Mouse (Mus musculus) lung, postnatal 25 days (tissue): ENCODE data around the gene Olfr1469.
"Not testable (repeated sequence)": the region's sequence is repeated elsewhere in the genome, so short reads cannot be mapped to it uniquely, and the experiment has no call there.

Experiments used
- DNase-seq: peaks from one replicate; pipeline ENCODE4 v3.0.0; 2022; ENCODE audit warnings: low spot score

Olfr1469 gene

GRCm38 (mm10) chr19:13407549-13407948 is at the start of gene Olfr1469:
Olfr1469 (plus strand) TSS chr19:13407849.
- DNase-seq, result no peak

DNA sequence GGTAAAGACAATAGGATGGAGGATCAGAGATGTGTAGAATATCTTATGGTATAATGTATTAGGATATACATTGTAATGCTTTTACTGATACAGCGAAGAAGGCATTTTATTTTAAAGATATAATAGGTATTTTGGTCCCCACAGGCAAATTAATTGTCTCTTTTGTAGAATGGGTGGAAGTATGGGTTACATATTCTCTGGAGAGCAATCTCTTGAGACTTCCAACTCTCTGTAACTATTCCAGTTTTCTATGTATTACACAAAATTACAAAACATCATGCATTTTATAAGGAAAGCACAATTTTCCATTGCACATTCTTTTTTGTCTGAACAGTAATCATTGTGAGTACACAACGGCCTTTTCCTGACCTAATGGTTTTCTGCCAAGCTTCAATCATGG is 45.7 kb upstream of the Olfr1469 start, which contains the start of gene Olfr1467:
Gene Olfr1467 (plus strand): TSS at position 301 of the 400 bp plus-strand sequence.
- DNase-seq, result no peak

DNA sequence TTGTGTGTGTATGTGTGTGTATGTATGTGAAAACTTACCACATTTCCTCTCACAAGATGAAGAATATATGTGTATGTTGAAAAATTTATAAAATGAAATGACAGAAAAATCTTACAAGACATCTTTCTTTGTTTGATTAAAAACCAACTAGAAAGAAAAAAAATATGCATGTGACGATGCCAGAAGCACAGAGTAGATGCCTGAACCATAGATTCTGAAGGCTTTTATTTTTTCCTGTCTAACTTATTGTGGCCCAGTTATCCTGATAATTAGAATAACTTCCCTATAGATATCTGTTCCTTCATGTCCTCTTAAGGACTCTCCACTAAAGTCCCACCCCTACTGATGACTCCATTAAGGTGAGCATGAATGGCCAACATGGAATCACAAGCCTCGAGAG is 35.5 kb downstream of the Olfr1469 start, which contains the start of gene Olfr1471:
Gene Olfr1471 (plus strand): TSS at position 301 of the 400 bp plus-strand sequence.
- not testable (repeated sequence) for DNase-seq

DNA sequence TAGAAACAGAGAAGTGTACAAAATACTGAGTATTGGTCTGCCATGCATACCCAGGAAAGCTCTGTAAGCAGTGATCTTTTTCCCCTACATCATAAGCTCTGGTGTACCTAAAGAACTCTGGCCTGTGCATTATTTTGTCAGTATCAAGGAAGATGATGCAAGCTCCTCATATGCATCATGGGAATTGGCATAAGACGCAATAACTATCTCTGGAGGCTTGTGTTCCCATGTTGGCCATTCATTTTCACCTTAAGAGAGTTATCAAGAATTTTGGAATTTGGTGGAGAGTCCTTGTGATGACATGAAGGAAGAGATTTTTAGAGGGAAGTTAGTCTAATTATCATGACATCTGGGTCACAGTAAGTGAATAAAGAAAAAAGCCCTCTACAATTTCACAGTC is 48.3 kb downstream of the Olfr1469 start, which contains the start of gene Olfr1472:
Gene Olfr1472 (minus strand): TSS at position 101 of the 400 bp plus-strand sequence.
- no peak for DNase-seq
